Mouse (Mus musculus) mature B cell (primary cell): Measurements from ENCODE around the gene Itga6.
"Not testable (repeated sequence)": the region's sequence is repeated elsewhere in the genome, so short reads cannot be mapped to it uniquely, and the experiment has no call there.

Source experiments
- in situ Hi-C: fragments of 300-500 bp; cut with MboI; formaldehyde crosslinking; loops from 2 replicates; pipeline ENCODE4 v1.14.3; 2019

Itga6 gene

GRCm38 (mm10) chr2:71745610-71746374 is at the start of gene Itga6:
TSS of gene Itga6 (plus strand) at chr2:71745616.
- in situ Hi-C loops = no loop called here

DNA sequence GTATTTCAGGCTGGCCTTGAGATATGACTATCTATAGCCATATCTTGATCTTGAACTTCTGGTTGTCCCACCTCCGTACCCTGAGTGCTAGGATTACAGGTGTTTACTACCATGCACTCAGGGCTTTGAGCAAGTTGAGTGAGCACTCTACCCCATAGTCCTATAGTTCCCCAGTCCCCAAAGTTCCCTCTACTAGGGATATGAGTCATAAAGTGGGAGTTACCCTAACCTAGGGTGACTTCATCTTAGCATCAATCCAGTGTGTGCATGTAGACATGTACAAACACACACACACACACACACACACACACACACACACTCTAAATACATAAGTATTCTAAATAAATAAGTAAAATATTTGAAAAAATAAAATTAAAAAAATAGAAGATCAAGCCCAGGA is 48.6 kb upstream of the Itga6 start:
- in situ Hi-C loops = no loop called here

DNA sequence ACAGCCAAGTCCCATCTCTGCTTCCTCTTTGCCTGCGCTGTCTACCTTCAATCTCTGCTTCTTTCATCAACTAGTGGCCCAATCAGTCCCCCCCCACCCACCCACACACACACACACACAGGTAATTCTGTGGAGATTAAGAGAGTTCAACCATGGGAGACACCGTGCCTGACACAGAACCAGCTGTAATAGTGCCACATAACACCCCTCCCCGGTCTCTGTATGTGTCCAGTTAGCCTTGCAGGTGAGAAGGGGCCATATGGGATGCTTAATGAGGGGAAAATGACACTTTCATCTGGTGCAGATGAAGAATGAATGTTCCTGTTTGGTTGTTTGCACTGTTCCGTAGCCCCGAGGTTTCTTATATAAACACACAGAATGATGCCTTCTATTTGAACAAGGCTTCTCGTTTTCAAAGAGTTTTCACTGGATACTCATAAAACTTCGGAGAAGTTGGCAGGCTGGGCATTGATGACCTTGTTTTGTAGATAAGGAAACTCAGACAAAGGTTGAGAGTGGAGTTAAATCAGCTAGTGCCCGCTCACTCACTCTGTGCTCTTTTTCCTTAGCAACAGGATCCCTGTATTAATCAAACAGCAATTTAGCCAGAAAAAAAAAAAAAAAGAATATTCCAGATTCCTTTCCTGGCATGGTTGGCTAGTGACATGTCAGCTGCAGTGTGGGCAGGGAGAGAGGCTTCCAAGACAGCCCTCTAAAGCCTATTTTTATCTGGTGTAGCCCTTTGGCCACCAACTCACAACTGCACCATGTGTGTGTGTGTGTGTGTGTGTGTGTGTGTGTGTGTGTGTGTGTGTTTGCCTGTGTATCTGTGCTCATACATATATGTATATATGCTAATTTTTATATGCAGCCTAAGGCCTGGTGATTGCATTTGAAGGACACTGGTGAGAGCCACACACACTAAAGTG is 47.7 kb upstream of the Itga6 start:
- in situ Hi-C loops = no loop called here

DNA sequence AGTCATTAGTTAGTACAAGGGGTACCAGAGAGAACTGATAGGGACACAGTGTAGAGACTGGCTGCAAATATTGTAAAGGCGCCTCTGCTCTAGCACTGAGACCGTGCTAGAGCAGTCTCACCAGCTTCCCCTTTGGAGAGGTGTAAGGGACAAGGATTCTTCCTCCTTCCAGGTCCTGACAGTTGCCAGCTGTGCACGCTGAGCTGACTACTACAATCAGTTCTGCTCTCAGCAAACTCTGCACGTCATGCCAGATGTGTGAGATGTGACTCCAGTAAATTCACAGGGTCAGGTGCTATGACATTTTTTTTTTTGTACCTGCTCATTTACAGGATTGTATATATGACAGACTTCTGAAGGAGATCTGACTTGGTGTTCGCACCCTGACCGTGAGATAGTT is 47.0 kb upstream of the Itga6 start:
- in situ Hi-C loops = no loop called here

GRCm38 (mm10) chr2:71698942-71699341 is 46.5 kb upstream of the Itga6 start:
- in situ Hi-C loops = no loop called here

DNA sequence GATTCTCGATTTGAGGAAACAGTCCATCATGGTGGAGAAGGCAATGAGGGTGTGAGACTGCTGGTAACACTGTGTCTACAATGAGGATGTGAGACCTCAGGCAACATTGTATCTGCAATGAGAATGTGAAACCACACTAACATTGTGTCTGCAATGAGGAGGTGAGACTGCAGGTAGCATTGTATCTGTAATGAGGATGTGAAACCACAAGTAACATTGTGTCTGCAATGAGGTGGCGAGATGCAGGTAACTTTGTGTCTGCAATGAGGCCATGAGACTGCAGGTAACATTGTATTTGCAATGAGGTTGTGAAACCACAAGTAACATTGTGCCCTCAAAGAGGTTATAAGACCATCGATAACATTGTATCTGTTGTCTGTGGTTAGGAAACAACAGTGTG is 44.1 kb upstream of the Itga6 start:
- in situ Hi-C loops = no loop called here

GRCm38 (mm10) chr2:71704309-71704708 is 41.1 kb upstream of the Itga6 start:
- in situ Hi-C loops = no loop called here

DNA sequence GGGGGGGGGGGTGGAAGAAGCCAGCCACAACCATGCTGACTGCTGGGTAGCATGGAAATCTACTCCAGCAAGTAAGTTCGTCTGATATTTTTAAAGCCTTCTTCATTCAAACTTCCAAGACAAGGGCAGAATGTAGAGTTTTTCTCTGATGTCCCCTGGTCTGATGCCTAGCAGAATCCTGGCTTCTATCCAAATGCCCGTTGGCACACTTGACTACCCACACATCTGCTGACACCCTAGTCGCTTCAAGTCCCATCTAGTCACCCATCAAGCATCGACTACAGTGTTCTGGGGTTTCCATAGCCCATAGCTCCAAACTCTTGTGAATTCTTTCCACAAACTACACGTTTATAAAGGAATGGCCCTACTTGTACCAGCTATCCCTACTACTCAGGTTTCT is 36.5 kb upstream of the Itga6 start:
- in situ Hi-C loops = no loop called here

- in situ Hi-C loops = no loop called here
Measured at GRCm38 (mm10) chr2:71711640-71712039, 33.8 kb upstream of the Itga6 start.

DNA sequence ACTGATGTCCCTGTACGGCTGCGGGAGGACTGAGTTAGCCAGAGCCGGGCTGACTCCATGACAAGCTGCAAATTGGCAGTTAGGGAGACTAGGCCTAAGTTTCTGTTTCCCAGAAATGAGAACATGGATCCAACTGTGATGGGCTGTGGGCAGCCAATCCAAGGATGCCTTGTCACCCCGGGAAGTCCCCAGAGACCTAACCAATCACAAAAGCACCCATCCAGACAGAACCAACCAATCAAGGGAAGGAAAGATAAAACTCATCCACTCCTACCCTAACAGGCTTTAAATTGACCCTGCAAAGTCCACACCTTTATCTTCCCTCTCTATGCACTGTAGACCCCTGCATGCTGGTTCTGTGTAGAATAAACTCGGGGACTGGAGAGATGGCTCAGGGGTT is 31.0 kb upstream of the Itga6 start:
- in situ Hi-C loops = no loop called here

DNA sequence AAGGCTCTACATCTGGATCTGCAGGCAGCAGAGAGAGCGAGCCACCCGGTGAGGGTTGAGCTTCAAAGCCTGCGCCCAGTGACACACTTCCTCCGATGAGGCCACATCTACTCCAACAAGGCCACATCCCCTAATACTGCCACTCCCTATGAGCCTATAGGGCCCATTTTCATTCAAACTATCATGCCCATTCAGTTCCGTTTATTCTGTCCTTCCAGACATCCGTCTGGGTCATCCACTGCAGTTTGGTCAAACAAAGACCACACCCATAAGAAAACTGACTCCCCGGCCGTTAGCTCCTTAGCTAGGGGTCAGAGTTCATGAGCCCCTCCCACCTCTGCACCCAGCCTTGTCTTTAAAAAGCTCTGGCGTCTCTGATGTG is 26.4 kb upstream of the Itga6 start:
- in situ Hi-C loops = no loop called here

DNA sequence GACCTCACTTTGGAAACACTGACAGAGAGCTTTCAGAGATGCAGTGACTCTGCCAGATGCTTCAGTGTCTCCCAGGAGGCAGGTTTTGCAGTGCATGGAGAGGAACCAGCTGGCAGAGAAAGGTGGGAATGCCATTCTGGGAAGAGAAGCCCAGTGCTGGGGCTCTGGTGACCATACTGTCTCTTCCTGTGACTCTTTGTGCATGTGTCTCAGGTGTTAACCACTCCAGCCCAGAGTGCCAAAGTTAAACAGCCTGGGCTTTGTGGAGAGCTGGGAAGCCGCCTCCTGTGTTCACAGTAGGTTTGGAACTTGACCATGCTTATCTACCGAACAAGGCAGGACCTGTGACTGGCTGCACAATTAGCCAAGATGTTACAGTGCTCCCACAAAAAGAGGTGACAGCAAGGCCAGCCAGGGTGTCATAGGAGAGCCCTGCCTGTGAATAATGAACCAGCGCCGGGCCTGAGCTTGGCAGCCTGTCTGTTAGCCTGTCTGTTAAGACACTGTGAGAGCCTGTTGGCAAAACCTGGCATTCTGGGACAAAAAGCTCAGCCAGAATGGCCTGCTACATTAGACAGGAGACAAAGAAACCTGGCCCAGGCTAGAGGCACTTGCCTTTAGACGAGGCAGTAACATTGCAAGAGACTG is 25.9 kb upstream of the Itga6 start:
- in situ Hi-C loops = no loop called here

DNA sequence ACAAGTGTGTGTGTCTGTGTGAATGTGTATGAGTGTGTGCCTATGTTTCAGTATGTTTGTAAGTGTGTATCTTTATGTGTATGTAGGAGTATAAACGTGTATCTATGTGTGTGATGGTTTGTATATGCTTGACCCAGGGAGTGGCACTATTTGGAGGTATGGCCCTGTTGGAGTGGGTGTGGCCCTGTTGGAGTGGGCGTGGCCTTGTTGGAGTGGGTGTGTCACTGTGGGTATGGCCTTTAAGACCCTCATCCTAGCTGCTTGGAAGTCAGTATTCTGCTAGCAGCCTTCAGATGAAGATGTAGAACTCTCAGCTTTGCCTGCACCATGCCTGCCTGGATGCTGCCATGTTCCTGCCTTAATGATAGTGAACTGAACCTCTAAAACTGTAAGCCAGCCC is 24.9 kb upstream of the Itga6 start:
- in situ Hi-C loops = not testable (repeated sequence)

- in situ Hi-C loops = no loop called here
Measured at GRCm38 (mm10) chr2:71722913-71723312, 22.5 kb upstream of the Itga6 start.

- in situ Hi-C loops = no loop called here
Measured at GRCm38 (mm10) chr2:71723623-71724022, 21.8 kb upstream of the Itga6 start.

DNA sequence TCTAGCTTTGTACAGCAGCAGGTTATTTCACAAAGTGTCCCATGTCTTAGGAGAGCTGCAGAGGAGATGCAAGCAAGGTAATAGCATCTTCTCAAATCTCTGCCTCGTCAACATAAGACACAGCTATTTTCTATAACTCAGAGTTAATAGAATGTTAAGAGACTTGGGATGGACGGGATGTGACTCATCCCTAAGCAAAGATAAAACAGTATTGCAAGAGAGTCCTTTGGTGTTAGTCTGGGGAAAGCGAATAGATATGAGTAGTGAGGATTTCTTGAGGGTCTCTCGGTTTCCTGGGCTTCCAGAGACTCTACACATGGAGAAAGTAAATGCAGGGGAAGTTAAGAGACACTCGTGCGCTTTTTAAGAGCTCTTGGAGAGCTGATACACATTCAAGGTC is 21.4 kb upstream of the Itga6 start:
- in situ Hi-C loops = no loop called here

DNA sequence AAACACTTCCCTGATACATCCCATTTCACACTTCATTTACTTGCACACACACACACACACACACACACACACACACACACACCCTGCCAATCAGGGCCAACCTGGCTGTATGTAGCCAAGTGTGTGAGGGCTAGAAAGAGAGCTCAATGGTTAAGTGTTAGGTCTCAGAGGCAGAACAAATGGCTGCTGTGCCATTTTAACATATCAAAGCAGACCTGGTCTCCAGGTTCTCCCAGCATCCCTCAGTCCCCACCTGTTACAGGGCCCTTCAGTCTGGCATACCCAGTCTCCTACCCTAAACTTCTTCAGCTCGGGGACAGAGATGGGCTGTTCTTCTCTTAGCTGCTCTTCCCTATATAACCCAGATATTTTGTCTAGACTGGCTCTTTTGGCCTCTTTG is 20.0 kb upstream of the Itga6 start:
- in situ Hi-C loops = no loop called here

GRCm38 (mm10) chr2:71726883-71727676 is 18.3 kb upstream of the Itga6 start:
- in situ Hi-C loops = no loop called here

DNA sequence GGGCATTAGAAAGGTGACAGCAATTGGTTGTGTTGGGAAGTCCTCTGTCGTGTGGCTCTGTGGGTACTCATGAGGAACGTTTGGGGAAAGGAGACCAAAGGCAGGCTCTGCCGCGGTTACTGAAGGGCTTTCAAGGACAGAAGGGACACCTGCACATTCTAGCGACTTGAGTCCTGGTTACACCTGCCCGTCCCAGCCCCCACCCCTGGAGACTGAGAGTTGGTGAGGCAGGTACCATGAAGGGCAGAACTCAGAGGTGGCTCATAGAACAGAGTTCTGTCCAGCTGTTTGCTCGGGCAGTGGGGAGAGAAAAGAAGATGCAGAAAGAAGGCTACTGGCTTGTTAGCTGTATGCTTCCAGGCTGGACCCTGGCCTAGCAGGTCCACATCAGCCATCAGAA is 17.1 kb upstream of the Itga6 start:
- in situ Hi-C loops = no loop called here

DNA sequence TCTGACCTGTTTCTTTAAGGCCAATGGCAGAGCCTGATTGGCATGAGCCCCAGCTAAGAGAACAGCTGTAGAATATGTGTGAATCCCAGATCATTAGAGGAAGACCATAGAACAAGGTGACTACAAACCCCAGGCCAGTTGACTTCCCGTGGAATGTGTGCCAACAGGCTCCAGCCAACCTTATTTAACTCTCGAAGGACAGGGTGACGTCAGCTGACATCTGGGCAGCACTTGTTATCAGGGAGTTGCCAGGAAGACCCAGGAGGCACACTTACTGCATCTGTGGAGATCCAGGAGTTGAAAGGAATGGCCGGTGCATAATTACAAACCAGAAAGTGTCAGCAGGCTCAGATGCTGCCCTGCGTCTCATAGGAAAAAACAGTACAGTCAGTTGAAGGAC is 16.6 kb upstream of the Itga6 start:
- in situ Hi-C loops = no loop called here

DNA sequence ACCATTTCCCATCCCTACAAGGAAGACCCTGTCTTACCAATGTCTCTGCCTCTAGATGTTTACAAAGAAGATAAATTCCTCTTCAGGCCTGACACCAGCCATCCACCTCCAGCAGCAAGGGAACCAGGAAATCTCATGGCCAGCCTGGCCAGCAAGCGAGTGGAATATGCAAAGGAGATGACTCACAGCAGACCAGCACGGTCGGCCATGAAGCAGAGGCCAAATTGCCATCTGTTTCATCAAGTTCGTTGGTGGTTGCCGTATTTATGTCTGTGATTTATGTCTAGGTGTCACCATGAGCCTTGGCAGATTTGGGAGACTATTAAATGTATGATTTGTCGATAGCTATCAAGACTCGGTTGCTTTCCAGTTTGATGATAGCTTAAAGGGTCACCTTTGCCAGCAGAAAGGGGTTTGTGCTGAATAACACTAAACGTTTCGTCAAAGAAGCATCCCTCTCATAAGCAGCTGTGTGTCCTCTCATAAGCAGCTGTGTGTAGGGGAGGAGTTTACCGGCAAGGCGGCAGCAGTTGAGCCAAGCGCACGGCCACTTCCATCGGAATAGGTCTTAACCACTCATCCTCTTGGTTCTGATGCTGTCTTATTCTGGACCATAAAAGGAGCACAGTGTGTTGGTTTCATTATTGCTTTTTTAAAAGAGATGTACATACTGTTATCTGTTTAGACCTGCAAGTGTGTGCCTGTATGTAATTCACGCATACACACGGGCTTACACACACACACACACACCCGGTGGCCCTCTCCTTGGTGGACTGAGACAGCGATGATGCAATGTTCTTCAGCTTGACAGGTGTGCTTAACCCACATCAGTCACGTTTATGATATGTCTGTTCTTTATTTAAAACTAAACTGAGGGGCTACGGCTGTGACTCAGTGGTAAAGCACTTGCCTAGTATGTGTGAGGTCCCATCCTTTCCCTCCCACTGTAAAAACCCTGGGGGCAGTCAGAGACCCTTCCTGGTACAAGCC is 14.5 kb upstream of the Itga6 start:
- in situ Hi-C loops = no loop called here
